Mouse (Mus musculus): Measurements from ENCODE around the gene Fam178b.
"Not testable (repeated sequence)": the region's sequence is repeated elsewhere in the genome, so short reads cannot be mapped to it uniquely, and the experiment has no call there.

Fam178b gene

DNA sequence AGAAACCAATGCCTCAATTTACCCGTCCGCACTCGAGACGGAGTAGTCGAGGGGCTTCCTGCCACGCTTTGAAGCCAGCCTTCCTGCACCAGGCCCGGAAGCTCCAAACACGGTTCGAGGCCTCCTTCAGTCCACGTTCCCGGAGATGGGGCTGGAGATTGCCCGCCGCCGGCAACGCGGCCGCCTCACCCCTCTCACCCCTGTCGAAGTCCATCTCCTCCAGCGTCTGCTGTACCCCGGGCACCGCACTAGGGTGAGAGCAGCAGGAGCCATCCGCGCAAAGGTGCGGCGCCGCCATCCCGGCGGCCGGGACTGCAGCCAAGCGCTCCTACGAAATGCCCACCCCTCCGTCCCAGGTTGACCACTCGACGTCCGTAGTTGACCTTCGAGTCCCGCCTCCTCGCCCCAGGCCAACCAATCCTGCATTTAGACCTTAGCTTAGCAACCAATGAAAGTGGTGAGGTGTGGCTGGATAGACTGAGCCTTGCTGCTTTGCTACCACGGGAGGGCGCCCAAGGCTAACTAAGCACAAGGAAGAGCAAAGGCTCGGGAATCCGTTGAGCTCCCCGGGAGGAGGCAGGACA is 136.0 kb downstream of the Fam178b start, which contains the start of gene Ankrd39:
Ankrd39 (minus strand) TSS at position 558 of the 584 bp plus-strand sequence.
- DNase-seq (ENCODE audit: low spot score in 2 of 2) = peak; percentile 96 to 97

DNA sequence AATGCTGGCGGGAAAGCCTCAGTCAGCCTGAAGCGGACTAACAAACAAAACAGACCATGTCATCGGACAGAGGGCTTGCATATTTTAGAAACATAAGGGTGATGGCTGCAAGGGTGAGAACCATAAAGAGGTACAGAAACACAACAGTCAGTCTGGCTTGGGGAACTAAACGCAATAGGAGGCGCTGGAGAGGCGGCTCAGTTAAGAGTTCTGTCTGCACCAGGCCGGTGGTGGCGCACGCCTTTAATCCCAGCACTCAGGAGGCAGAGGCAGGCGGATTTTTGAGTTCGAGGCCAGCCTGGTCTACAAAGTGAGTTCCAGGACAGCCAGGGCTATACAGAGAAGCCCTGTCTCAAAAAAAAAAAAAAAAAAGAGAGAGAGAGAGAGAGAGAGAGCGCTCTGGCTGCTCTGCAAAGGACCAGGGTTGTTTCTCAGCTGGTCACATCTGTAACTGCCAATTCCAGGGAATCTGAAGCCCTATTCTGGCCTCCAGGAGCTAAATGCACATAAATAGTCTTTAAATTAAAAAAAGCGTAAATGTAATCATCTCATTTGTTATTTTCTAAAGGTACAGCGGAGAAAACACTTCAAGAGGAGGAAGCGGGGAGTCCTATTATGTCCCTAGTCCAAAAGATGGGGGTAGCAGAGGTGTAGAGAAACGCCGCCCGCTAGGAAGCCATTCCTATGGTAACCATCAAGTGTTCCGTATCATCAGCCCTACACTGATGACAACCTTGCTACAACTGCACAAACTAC is 137.0 kb downstream of the Fam178b start:
- DNase-seq (ENCODE audit: low spot score in 2 of 2) = peak in 1 of 2 experiments; percentile 44

GRCm38 (mm10) chr1:36545382-36545781 is 137.6 kb downstream of the Fam178b start:
- DNase-seq (ENCODE audit: low spot score in 2 of 2) = no peak

DNA sequence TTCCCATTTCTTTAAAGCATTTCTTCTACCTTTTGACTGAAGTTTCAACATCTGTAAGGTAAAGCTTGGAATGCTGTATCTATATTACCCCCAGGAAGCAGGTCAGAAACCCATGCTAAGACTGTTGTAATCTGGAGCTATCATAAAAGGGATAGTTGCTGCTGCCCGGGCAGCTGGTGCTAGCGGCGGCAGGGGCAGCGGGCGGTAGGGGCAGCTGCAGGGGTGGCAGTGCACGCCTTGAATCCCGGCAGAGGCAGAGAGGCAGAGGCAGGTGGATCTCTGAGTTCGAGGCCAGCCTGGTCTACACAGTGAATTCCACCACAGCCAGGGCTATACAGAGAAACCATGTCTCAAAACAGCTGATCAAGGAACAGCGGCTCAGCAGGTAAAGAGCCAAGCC is 140.1 kb downstream of the Fam178b start:
- no peak for DNase-seq (ENCODE audit: low spot score in 2 of 2)

- DNase-seq (ENCODE audit: low spot score in 2 of 2) = no peak
Measured at GRCm38 (mm10) chr1:36541844-36542243, 141.1 kb downstream of the Fam178b start.

GRCm38 (mm10) chr1:36540807-36541206 is 142.2 kb downstream of the Fam178b start:
- DNase-seq (ENCODE audit: low spot score in 2 of 2) = no peak

- no peak for DNase-seq (ENCODE audit: low spot score in 2 of 2)
Measured at GRCm38 (mm10) chr1:36540132-36540531, 142.9 kb downstream of the Fam178b start.

DNA sequence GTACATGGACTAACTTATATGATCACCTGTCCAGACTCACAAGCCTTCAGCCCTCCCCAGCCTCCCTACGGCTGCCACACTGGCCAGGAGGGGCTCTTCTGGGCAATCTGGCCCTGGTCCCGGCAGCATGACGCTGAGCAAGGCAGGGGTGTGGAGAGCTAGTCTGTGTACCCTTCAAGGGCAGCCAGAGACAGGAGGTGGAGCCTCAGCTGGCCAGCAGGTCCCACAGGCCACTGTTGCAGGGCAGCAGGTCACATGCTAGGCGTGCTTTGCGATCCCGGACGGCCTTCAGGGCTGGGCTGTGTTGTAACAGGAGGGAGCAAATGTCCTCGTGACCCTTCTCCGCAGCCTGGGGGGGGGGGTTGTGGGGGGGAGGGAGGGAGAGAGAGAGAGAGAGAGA is 143.8 kb downstream of the Fam178b start, which contains the start of gene Gm42417:
Gm42417 (minus strand) TSS at position 244 of the 400 bp plus-strand sequence.
- DNase-seq (ENCODE audit: low spot score in 2 of 2) = no peak

GRCm38 (mm10) chr1:36538727-36539126 is 144.3 kb downstream of the Fam178b start:
- DNase-seq (ENCODE audit: low spot score in 2 of 2) = no peak

- not testable (repeated sequence) for DNase-seq (ENCODE audit: low spot score in 2 of 2)
Measured at GRCm38 (mm10) chr1:36536783-36537182, 146.2 kb downstream of the Fam178b start, which contains the start of gene Ankrd23. TSS of gene Ankrd23 (minus strand) at chr1:36536883.

GRCm38 (mm10) chr1:36536397-36536728 is 146.6 kb downstream of the Fam178b start:
- DNase-seq (ENCODE audit: low spot score in 2 of 2) = no peak

DNA sequence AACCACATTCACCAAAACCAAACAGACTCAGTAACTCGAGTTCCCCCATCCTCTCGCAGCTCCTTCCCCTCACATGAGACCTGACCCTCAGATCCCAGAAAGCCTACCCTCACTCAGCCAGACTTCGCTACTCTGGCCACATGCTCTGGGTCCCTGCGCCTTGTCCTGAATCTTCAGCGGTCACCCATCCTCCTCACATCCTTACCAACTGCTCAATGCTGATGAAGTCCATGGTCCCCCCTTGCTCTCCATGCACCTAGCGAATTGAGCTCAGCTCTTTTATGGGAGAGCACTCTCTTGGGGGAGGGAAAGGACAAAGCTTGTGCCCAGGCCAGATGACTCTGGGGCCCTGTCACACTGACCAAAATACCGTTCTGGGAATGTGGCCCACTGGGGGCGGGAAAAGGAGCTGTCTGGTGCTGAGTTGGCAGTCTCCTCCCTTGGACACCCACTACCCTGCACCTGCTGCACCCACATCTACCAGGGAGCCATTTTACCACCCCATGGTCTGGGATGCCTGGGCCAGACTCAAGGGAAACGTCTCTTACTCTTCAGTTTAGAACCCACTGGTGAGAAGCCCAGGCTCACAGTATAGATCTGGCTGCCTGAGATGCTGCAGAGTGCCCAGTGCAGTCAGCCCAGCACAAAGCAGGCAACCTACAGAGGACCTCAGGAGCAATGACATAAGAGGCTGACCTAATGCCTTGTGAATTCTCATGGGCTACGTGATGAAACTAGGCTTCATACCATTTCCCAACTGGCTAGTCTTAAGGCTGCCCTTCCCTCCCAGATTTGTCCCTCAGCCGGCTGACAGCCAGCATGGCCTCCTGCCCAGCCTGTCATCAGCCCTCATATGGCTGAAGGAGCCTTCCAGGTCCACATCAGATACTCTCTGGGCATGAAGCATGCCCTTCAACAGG is 147.2 kb downstream of the Fam178b start:
- no peak for DNase-seq (ENCODE audit: low spot score in 2 of 2)

- DNase-seq (ENCODE audit: low spot score in 2 of 2) = no peak
Measured at GRCm38 (mm10) chr1:36534595-36535058, 148.4 kb downstream of the Fam178b start.

DNA sequence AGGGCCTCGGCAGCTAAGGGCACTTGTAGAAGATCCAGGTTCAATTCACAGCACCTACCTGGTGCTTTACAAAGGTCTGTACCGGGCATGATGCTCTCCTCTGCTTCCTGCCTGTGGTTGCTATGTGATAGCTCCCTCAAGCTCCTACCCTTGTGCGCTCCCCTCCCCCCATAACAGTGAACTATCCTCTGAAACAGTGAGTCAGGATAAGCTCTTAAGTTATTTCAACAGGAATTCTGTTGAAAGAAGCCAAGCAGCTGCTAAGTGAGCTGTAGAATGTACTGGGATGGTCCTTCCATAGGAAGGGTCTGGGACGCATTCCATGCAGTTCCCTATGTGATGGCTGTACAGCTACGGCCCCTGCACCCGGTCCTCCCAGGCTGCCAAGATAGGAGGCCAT is 149.4 kb downstream of the Fam178b start:
- DNase-seq (ENCODE audit: low spot score in 2 of 2) = no peak

- DNase-seq (ENCODE audit: low spot score in 2 of 2) = no peak
Measured at GRCm38 (mm10) chr1:36531461-36531860, 151.5 kb downstream of the Fam178b start.

DNA sequence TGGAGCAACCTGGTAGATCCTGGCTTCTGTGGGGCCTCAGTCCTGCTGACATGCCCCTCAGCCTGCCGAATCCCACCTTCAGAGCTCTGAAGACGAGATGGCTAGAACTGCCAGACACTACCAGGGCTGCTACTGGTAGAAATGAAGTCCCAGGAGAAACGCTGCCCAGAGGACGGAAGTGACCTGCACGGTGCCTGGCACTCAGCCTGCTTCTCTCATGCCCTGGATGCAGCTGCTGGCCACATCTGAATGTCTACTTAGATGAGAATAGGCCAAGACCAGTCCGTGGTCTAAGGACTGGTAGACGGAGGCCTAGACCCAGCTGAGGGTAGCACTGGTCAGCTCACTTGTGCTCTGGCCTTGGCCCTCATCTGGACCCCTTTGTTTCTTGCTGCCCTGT is 152.0 kb downstream of the Fam178b start:
- no peak for DNase-seq (ENCODE audit: low spot score in 2 of 2)

- DNase-seq (ENCODE audit: low spot score in 2 of 2) = no peak
Measured at GRCm38 (mm10) chr1:36530485-36530884, 152.5 kb downstream of the Fam178b start.

DNA sequence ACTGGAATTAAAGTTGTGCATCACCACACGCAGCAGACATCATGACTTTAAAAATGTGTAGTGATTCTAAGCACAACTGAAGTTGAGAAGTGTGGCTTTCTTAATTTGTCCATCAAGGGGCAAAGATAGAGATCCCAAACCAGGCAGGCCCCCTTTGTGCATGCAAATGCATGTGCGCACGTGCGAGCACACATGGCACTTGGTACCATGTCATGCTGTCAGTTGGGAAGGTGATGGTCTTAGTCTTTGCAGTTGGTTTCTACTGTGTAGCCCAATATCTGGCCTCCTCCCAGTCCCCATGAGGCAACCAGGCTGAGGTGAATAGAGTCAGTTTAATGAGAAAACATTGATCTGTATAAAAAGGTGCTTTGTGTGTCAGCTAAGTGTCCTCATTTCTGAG is 153.1 kb downstream of the Fam178b start:
- no peak for DNase-seq (ENCODE audit: low spot score in 2 of 2)

- no peak for DNase-seq (ENCODE audit: low spot score in 2 of 2)
Measured at GRCm38 (mm10) chr1:36529274-36529673, 153.7 kb downstream of the Fam178b start.

GRCm38 (mm10) chr1:36528351-36528750 is 154.6 kb downstream of the Fam178b start:
- DNase-seq (ENCODE audit: low spot score in 2 of 2) = no peak

- no peak for DNase-seq (ENCODE audit: low spot score in 2 of 2)
Measured at GRCm38 (mm10) chr1:36526903-36527302, 156.1 kb downstream of the Fam178b start.

- no peak for DNase-seq (ENCODE audit: low spot score in 2 of 2)
Measured at GRCm38 (mm10) chr1:36525774-36526173, 157.2 kb downstream of the Fam178b start.
